Mouse (Mus musculus) hindbrain, embryonic 11.5 days (tissue): ENCODE measurements around the gene Lrrc10b. TPM values are rescaled to one million over a fixed set of nuclear protein-coding genes. Genes with fewer than 3 reads are reported as not detected.

Experiments
- ATAC-seq: fragments of 200-750 bp; cut with Nextera tagmentation; 2 replicates; pipeline ENCODE4 v1.8.0; 2017; ENCODE audit warnings: mild to moderate bottlenecking, moderate TSS enrichment, moderate library complexity; ENCODE audit not compliant: low FRiP score
- DNase-seq: peaks from one replicate; pipeline ENCODE4 v3.0.0-alpha.2; 2015; ENCODE audit warnings: low spot score
- H3K27ac ChIP-seq: fragments of 300-500 bp; sonication (generic); 2 replicates; pipeline ENCODE4 v1.5.1; 2014; ENCODE audit warnings: mild to moderate bottlenecking, low read depth, low read length
- H3K27me3 ChIP-seq: fragments of 300-500 bp; sonication (generic); 2 replicates; pipeline ENCODE4 v1.6.1; 2014; ENCODE audit warnings: mild to moderate bottlenecking, low read length, moderate library complexity, mixed read lengths; ENCODE audit not compliant: control insufficient read depth, insufficient read depth
- H3K36me3 ChIP-seq: fragments of 300-500 bp; sonication (generic); 2 replicates; pipeline ENCODE4 v1.6.1; 2014; ENCODE audit warnings: mild to moderate bottlenecking, low read length, moderate library complexity, mixed read lengths; ENCODE audit not compliant: control insufficient read depth, insufficient read depth
- H3K4me1 ChIP-seq: fragments of 300-500 bp; sonication (generic); replicated peaks from 2 replicates; pipeline ENCODE4 v1.6.1; 2014; ENCODE audit warnings: low read length, mixed read lengths; ENCODE audit not compliant: control insufficient read depth, insufficient read depth
- H3K4me2 ChIP-seq: fragments of 300-500 bp; sonication (generic); replicated peaks from 2 replicates; pipeline ENCODE4 v1.6.1; 2014; ENCODE audit warnings: mild to moderate bottlenecking, low read depth, low read length
- H3K4me3 ChIP-seq: fragments of 300-500 bp; sonication (generic); 2 replicates; pipeline ENCODE4 v1.5.1; 2014; ENCODE audit warnings: low read depth, low read length
- H3K9ac ChIP-seq: fragments of 300-500 bp; sonication (generic); 2 replicates; pipeline ENCODE4 v1.6.1; 2014; ENCODE audit warnings: low read depth, low read length
- H3K9me3 ChIP-seq: fragments of 300-500 bp; sonication (generic); 2 replicates; pipeline ENCODE4 v1.6.1; 2016; ENCODE audit warnings: low read length; ENCODE audit not compliant: control insufficient read depth
- WGBS: fragments of 180-500 bp; shearing (Covaris S2); extraction: QIAGEN DNeasy Blood & Tissue Kit; methylation state at CpG from one replicate; pipeline ENCODE4 v1.1.7; 2014; 5-methylcytosine and 5-hydroxymethylcytosine counted together
- polyA plus RNA-seq: library from polyadenylated mRNA; unstranded; fragments of >200 nt; fragmentation: Nextera tagmentation; extraction: Ambion mirVana; gene quantifications from 2 replicates; pipeline ENCODE4 v1.2.1, GENCODE M21; 2014

Gene Lrrc10b
- polyA plus RNA-seq, 1 experiment from 2014 or later, result 0.69 TPM

GRCm38 (mm10) chr19:10425484-10426270 lies 31.6 kb downstream of the Lrrc10b start:
- peak; percentile 25; the same call in 1 of the 2 replicates for ATAC-seq
- peak overlapping the region; percentile 34; the same call in 1 of the 2 replicates for H3K9ac ChIP-seq
- peak; percentile 27 for DNase-seq
- H3K4me3 ChIP-seq, result no peak overlapping the region
- peak overlapping the region; percentile 17; the same call in 1 of the 2 replicates for H3K4me2 ChIP-seq
- no peak overlapping the region for H3K27ac ChIP-seq
- H3K36me3 ChIP-seq, result no peaks in the 10 kb centered on the region
- H3K4me1 ChIP-seq, result peaks cover 19% of the 10 kb centered on the region; the same call in 1 of the 2 replicates
- H3K27me3 ChIP-seq, result no peaks in the 10 kb centered on the region
- WGBS, result 35% methylated on average over 13 of the region's 13 CpGs
- no peaks in the 10 kb centered on the region for H3K9me3 ChIP-seq

- Histone ChIP-seq H3K4me3 (no peak overlapping the region), H3K9ac (no peak overlapping the region), H3K4me2 (no peak overlapping the region), H3K27me3 (no peaks in the 10 kb centered on the region), H3K9me3 (no peaks in the 10 kb centered on the region), H3K36me3 (no peaks in the 10 kb centered on the region), H3K27ac (no peak overlapping the region), H3K4me1 (peaks cover 19% of the 10 kb centered on the region; the same call in 1 of the 2 replicates)
- 48% methylated on average over 1 of the region's 1 CpGs for WGBS
- no peak for ATAC-seq
- no peak for DNase-seq
These were observed 32.5 kb downstream of the Lrrc10b start for GRCm38 (mm10) chr19:10424751-10425150.

- Histone ChIP-seq H3K27me3 (no peaks in the 10 kb centered on the region), H3K4me1 (peaks cover 17% of the 10 kb centered on the region; the same call in 1 of the 2 replicates), H3K4me3 (peak overlapping the region; percentile 27), H3K27ac (no peak overlapping the region), H3K4me2 (peak overlapping the region; percentile 57), H3K9ac (peak overlapping the region; percentile 57; the same call in 1 of the 2 replicates), H3K36me3 (no peaks in the 10 kb centered on the region), H3K9me3 (no peaks in the 10 kb centered on the region)
- WGBS, result 2% methylated on average over 52 of the region's 53 CpGs
- ATAC-seq (peak; percentile 67), DNase-seq (peak; percentile 50)
These were observed 35.0 kb downstream of the Lrrc10b start for GRCm38 (mm10) chr19:10421986-10422976.

GRCm38 (mm10) chr19:10417436-10417835 lies 39.8 kb downstream of the Lrrc10b start:
- Histone ChIP-seq H3K9ac (no peak overlapping the region), H3K27ac (no peak overlapping the region), H3K9me3 (no peaks in the 10 kb centered on the region), H3K4me3 (no peak overlapping the region), H3K27me3 (no peaks in the 10 kb centered on the region), H3K4me1 (peaks cover 8% of the 10 kb centered on the region), H3K4me2 (no peak overlapping the region), H3K36me3 (no peaks in the 10 kb centered on the region)
- DNase-seq, result no peak
- ATAC-seq, result no peak
- 75% methylated on average over 12 of the region's 12 CpGs for WGBS

- Histone ChIP-seq H3K9ac (no peak overlapping the region), H3K27ac (no peak overlapping the region), H3K9me3 (no peaks in the 10 kb centered on the region), H3K4me2 (no peak overlapping the region), H3K4me1 (peaks cover 7% of the 10 kb centered on the region), H3K27me3 (no peaks in the 10 kb centered on the region), H3K36me3 (no peaks in the 10 kb centered on the region), H3K4me3 (no peak overlapping the region)
- ATAC-seq (no peak), DNase-seq (no peak)
- WGBS, result 70% methylated on average over 8 of the region's 8 CpGs
These were observed 40.4 kb downstream of the Lrrc10b start for GRCm38 (mm10) chr19:10416889-10417288.

- Histone ChIP-seq H3K4me1 (peaks cover 4% of the 10 kb centered on the region; the same call in 1 of the 2 replicates), H3K4me2 (no peak overlapping the region), H3K4me3 (no peak overlapping the region), H3K36me3 (no peaks in the 10 kb centered on the region), H3K27ac (no peak overlapping the region), H3K9ac (no peak overlapping the region), H3K27me3 (no peaks in the 10 kb centered on the region), H3K9me3 (no peaks in the 10 kb centered on the region)
- WGBS, result 84% methylated on average over 5 of the region's 5 CpGs
- DNase-seq, result no peak
- ATAC-seq, result no peak
These were observed 41.8 kb downstream of the Lrrc10b start for GRCm38 (mm10) chr19:10415508-10415907.

GRCm38 (mm10) chr19:10413701-10414242 lies 43.5 kb downstream of the Lrrc10b start:
- Histone ChIP-seq H3K4me1 (peaks cover 4% of the 10 kb centered on the region; the same call in 1 of the 2 replicates), H3K27ac (peak overlapping the region; percentile 27; the same call in 1 of the 2 replicates), H3K4me3 (peak overlapping the region; percentile 4), H3K9me3 (no peaks in the 10 kb centered on the region), H3K27me3 (no peaks in the 10 kb centered on the region), H3K9ac (0 out of 2 replicates have a peak overlapping the region, but pooled peaks have one; percentile 1), H3K4me2 (peak overlapping the region; percentile 32), H3K36me3 (no peaks in the 10 kb centered on the region)
- ATAC-seq, result peak; percentile 90
- peak; percentile 95 for DNase-seq
- 1% methylated on average over 18 of the region's 19 CpGs for WGBS
